Mouse (Mus musculus) adrenal gland, postnatal 25 days (tissue): Measurements from ENCODE around the gene Tent5c. TPM values are rescaled to one million over a fixed set of nuclear protein-coding genes. Genes with fewer than 3 reads are reported as not detected.

Experiments
- DNase-seq: peaks from one replicate; pipeline ENCODE4 v3.0.0; 2021; ENCODE audit warnings: mixed read lengths
- total RNA-seq: library from RNA; stranded (reverse); gene quantifications from 2 replicates; pipeline ENCODE4 v1.2.3, GENCODE M21; 2021

The Tent5c gene
- total RNA-seq, 1 experiment from 2014 or later = 6.8 TPM

DNA sequence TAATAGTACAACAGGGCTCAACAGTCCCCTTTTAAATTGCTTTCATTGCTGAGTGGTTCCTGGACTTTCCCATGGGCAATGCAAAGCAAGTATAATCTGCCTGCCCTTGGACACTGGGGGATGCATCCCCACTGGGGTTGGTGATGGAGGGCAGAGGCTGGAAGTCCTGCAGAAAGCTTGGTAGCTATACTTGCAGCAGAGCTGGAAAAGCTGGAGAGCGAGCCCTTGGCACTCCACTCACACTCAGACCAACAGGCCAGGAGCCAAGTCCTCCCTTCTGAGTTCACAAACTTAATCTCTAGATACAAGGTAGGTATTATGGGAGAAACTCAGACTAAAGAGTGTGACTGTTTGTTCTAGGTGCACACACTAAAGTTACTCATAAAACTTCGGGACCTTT, 2.1 kb downstream of the Tent5c start:
- DNase-seq = no peak

DNA sequence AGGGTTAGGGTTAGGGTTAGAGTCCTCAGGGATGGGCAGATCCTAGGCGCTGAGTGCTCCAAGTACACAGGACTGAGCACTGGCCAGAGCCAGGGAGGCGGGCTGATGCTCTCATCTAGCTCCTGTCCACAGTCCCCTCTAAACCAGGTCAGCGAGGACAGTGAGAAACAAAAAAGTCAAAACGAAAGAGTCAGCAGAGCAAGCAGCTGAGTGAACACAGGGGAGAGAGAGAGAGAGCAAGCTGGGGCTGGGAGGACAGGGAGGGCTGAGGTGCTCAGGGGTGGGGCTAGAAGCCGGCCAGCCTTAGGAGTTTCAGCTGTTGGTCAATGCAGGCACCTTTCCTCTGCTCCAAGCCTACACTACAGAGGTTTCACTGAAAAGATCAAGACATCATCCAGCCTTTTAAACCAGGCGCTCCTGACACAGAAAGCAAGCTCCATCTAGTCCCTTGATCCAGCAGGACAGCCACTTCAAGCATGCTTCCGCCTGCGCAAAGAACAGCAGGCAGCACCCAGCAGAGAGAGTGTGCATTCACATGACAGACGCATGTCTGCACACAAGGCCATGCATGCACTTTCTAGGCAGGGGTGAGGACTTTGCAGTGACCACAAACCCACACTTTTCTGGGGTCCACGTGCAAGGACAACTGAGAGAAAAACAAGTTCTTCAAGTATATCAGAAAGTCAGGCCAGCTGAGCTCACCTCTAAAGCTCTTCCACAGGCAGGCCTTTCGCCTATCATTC, 3.6 kb downstream of the Tent5c start:
- DNase-seq = no peak

GRCm38 (mm10) chr3:100482971-100483610, 6.0 kb downstream of the Tent5c start:
- no peak for DNase-seq

DNA sequence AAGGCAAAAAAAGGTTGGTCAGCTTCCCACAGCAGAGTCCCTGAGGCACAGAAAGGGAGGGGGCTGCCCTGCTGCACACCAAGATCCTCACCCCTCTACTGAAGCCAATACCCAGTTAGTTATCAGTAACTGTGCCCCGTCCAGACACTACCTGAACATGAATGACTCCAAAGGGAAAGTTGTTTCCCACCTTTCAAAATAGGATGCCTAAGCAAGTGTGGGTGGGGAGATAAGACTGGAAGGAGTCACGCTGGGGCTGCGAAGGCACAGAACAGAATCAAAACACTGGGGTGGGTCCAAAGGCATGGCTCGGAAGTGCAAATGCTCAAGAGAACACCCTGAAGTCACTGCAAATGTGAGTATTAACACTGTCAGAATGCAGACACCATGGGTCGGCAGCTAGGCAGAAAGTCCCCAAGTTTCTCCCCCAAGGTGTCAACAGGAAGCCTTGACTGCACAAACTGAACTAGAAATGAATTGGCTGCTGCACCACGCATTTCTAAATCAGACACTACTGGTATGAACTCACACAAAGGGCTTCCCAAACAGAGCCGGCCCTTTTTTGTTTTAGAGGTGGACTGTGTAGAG, 6.7 kb downstream of the Tent5c start:
- DNase-seq = no peak

- no peak for DNase-seq
Observed at GRCm38 (mm10) chr3:100480251-100481005, 8.7 kb downstream of the Tent5c start.

- no peak for DNase-seq
Observed at GRCm38 (mm10) chr3:100474950-100475472, 14.1 kb downstream of the Tent5c start.

GRCm38 (mm10) chr3:100474536-100474935, 14.6 kb downstream of the Tent5c start:
- no peak for DNase-seq

DNA sequence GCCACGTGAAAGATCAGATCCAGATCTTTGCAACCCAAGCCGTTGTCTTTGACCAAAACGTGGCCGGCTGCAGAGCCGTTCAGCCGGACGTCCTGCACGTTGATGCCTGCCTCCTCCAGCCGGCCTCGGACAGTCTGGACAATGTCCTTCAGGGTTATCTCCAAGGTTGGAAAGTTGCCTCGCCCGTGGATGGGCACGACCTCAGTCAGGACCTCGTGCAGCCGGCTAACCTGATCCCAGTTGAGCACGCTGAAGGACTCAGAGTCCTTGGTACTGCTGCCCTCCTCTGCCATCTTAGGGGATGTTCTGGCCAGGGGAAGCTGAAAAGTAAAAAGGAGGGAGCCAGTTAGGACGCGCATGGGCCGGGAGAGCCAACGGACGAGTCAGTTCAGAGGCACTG, 16.0 kb downstream of the Tent5c start:
- DNase-seq = peak; percentile 26

- no peak for DNase-seq
Observed at GRCm38 (mm10) chr3:100470902-100471301, 18.2 kb downstream of the Tent5c start.

GRCm38 (mm10) chr3:100470101-100470500, 19.0 kb downstream of the Tent5c start:
- no peak for DNase-seq

DNA sequence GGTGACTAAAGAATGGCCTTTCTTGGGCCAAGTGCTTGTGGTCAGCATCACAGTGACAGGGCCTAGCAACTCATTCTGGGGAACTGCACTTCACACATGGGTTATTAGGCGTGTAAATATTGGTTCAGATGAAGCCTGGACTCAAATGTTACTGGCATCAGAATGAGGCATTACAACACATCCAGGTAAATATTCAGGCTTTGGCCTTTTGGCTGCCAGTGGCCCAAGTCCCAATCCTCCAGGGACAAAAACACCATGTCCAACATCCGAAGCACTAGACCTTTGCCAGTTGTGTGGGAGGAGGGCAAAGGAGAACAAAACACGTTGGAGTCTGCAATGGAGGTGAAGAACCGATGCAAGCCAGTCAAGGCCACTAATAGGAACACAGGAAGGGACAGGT, 22.6 kb downstream of the Tent5c start:
- DNase-seq = no peak

- no peak for DNase-seq
Observed at GRCm38 (mm10) chr3:100464596-100464995, 24.5 kb downstream of the Tent5c start.

DNA sequence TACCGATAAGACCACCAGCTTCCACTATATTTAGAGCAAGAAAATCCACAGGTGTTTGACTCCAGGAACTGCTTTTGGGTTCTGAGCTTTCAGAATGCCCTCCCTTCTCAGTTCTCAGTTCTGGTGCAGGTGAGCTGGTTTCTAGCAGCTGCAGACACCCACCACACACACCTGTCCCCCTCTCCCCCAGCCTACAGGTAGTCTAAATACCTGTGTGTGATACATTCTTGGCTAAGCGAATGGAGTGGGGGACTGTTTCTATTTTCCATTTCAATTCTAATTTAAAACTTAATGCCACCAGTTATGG, 25.2 kb downstream of the Tent5c start:
- DNase-seq = no peak

GRCm38 (mm10) chr3:100463160-100463958, 25.8 kb downstream of the Tent5c start:
- DNase-seq = no peak

DNA sequence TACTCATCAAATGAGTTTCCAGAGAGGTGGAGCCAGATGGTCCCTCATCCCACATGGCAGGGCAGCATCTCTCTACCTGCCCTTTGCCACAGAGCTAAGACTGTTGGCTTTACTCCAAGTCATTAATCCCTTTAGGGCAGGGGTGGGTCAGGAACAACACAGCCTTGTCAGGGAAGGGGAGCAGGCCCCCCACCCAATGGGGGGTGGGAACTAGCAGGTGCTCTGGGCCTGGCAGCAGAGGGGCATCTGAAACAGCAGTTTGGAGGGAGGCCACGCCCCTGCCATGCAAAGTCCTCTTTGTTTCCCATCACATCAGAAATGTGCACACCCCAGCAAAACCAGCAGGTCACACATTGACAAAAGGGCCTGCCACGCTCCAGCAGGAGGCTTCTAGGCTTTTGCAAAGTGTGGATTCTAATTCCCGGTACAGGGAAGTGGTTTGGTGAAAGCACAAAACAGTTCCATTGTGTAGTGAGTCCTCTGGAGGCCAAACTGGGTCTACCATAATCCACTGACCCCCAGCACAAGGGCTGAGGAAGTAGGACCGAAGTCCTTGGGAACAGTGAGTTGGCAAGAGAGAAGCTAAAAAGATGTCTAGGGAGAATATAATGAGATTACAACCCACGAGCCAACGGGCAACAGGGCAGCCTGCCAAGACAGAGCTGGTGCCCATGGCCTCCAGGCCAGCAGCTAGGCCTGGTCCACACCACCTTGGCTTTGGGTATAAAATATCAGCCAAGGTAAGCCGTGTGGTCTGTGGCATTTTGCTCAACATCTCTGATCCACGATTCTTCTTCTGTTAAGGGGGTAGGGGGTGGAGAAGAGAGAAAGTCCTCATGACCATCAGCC, 26.7 kb downstream of the Tent5c start:
- peak; percentile 57 for DNase-seq

DNA sequence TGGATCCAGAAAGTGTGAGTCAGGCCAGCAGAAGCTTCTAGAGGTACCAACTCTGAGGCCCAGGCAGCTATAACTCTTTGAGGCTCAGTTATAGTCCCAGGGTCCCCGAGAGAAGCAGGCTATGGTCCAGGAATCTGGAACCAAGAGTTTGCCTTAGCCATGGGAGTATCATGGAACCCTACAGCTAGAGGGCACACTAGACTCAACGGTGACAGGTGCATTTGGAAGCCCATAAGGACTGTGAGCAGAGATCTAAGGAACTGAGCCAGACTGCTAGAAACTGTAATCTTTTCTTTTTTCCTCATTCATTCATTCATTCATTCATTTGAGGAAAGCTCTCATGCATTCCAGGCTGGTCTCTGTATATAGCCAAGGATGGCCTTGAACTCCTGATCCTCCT, 28.6 kb downstream of the Tent5c start:
- DNase-seq = no peak

- no peak for DNase-seq
Observed at GRCm38 (mm10) chr3:100443798-100444500, 45.2 kb downstream of the Tent5c start.

DNA sequence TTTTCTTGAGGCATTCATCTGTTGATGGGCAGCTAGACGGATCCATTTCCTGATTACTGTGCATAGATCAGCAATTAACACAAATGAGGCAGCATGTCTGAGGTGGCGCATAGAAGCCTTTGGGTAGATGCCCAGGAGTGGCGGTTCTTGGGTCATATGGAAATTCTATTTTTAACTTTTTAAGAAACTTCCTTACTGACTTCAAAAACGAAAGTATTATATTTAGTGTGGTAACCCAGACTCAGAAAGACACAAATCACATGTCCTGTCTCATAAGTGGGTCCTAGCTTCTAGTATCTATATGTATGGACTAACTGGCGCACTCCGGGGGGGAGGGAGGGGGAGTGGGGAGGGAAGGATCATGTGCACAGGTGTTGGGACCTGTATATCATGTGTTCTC, 46.6 kb downstream of the Tent5c start:
- no peak for DNase-seq

GRCm38 (mm10) chr3:100440754-100441153, 48.4 kb downstream of the Tent5c start:
- no peak for DNase-seq

DNA sequence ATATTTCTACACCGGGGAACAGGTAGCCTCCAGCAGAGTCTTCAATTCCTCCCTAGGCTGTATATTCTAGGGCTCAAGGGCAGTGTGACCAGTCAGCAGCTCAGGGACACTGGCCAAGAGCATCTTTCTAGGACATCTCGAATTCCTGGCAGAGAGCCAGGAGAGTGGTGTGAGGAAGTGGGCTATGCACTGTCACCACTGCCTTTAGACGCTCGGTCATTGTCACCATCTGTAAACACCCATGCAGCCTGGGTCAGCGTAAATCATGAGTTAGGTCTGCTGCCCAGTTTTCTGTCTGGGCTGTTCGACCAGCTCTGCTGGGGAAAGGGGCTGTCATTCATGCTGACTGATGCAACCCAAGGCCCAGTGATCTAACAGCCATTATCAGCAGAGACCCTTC, 49.1 kb downstream of the Tent5c start:
- peak; percentile 13 for DNase-seq
